Mouse (Mus musculus) layer of hippocampus, postnatal 10 days (tissue): ENCODE results near the gene Gm29049. TPM values are rescaled to one million over a fixed set of nuclear protein-coding genes. Genes with fewer than 3 reads are reported as not detected.
"Not testable (repeated sequence)": the region's sequence is repeated elsewhere in the genome, so short reads cannot be mapped to it uniquely, and the experiment has no call there.

Experiments used
- DNase-seq, 2 experiments: peaks; one replicate each; pipeline ENCODE4 v3.0.0; 2021; ENCODE audit warnings: low spot score in 2 of 2
- long read RNA-seq: library from polyadenylated mRNA; stranded (forward); transcript quantifications from one replicate; pipeline ENCODE4 v2.0.0, GENCODE M21; 2023
- total RNA-seq, 2 experiments: library from RNA; stranded (reverse); gene quantifications; 2 replicates each; pipeline ENCODE4 v1.2.3; 2021

Gene Gm29049
- total RNA-seq = not detected
- long read RNA-seq = 0 reads

DNA sequence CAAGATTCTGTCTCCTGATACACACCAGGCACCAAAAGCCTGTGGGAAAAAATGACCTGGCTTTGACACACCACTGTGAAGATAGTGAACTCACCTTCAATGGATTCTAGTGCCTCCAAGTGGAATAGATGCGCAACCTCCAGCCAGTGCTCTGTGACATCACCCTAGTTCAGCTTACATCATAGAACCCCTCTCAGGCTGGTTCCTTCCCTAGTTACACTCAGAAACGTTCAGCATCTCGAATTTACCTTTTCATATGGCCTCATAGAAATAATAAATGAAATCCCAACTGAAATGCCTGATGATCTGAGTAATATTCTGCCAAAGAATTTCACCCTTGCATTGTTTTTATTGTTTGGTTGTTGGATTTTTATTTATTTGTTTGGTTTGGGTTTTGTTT is at the start of gene Gm29049:
TSS of gene Gm29049 (minus strand) at position 101 of the 400 bp plus-strand sequence.
- DNase-seq = not testable (repeated sequence)

Other genes starting within 250 kb of the Gm29049 start
- not detected for gene Gm20825, start 74.3 kb upstream of the Gm29049 start, total RNA-seq